12 mouse cellular contexts compared by ENCODE assay signal in the genomic region with DNA sequence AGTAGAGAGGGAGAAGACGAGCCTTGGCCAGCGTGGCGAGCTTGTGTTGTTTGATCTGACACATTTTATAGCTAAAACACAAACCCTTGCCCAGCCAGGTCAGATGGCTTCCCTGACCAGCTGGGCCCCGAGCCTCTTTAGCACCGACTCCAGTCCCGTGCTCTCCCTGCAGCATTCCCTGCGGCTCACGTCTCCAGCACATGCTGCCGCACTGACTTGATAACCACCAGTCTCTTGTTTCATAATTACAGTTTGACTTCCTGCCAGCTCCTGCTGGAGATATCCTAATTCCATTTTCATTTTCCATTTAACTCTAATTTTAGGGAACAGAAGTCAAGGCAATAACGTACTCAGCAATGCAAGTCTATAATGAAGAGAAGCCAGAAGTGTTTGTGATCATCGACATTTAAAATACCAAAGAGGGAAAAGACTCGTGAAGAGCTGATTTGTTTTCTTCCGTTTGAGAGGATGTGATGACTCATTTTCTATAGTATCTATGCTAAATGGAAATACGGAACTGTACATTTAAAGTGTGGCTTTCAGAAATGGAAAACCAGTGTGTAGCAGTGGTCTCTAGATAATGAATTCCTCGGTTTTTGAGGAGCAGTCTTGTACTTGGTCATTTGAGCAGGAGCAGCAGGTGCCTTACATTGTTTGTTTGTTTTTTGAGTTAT. TPM values are rescaled to one million over a fixed set of nuclear protein-coding genes. Genes with fewer than 3 reads are reported as not detected.
DNase-seq lines count a peak whose midpoint lies in the region; ATAC-seq lines count a peak whose summit lies in the region.
"Had no signal": no experiment of that assay in that cellular context is flagged by ENCODE, and none has a peak within 500 bp of the region (broad histone marks: within the 10 kb centered on the region; RNA-seq: fewer than 3 reads in every experiment).

No protein-coding gene starts in this region.

- H3K27me3 ChIP-seq in embryonic facial prominence, embryonic 14.5 days (replicated peaks; ENCODE audit: control insufficient read depth, insufficient read depth, low read length): no peaks in the 10 kb centered on the region
- H3K27me3 ChIP-seq in embryonic facial prominence, embryonic 10.5 days (replicated peaks; ENCODE audit: low read depth, poor library complexity, severe bottlenecking): no peaks in the 10 kb centered on the region

- DNase-seq in embryonic facial prominence, embryonic 14.5 days (ENCODE audit: low spot score): peak; percentile 38
- no peak for DNase-seq in embryonic facial prominence, embryonic 10.5 days (ENCODE audit: low spot score)
- DNase-seq in lung, postnatal 36 days: peak; percentile 30
- no peak for DNase-seq in lung, postnatal 10 days
- peak; percentile 34 to 46 for DNase-seq in layer of hippocampus, postnatal 36 days
- DNase-seq in retina, postnatal 1 day: no peak
- no peak for DNase-seq in B cell, adult 2 months
- DNase-seq in cerebellum, adult 9-10 months: no peak
- DNase-seq: cerebellum, adult 8-10 months; midbrain, embryonic 14.5 days had no signal

- no peak overlapping the region for H3K27ac ChIP-seq in embryonic facial prominence, embryonic 14.5 days (replicated peaks; ENCODE audit: low read depth, low read length)
- H3K27ac ChIP-seq in embryonic facial prominence, embryonic 10.5 days (replicated peaks): no peak overlapping the region
- H3K27ac ChIP-seq: liver, embryonic 14.5 days had no signal

- 75% methylated on average over 15 of the region's 15 CpGs for WGBS in embryonic facial prominence, embryonic 14.5 days
- whole genome bisulfite sequencing in embryonic facial prominence, embryonic 10.5 days: 93% methylated on average over 15 of the region's 15 CpGs

- no peak for ATAC-seq in embryonic facial prominence, embryonic 14.5 days (ENCODE audit: low read depth)
- ATAC-seq: inflammation-experienced regulatory T-cells, adult 6 months had no signal

- H3K9me3 ChIP-seq in embryonic facial prominence, embryonic 14.5 days (ENCODE audit: control insufficient read depth, low read length): no peaks in the 10 kb centered on the region
- no peaks in the 10 kb centered on the region for H3K9me3 ChIP-seq in embryonic facial prominence, embryonic 10.5 days

- no peak overlapping the region for H3K4me3 ChIP-seq in embryonic facial prominence, embryonic 14.5 days (ENCODE audit: low read depth, low read length)
- no peak overlapping the region for H3K4me3 ChIP-seq in embryonic facial prominence, embryonic 10.5 days

- no peak overlapping the region for H3K4me2 ChIP-seq in embryonic facial prominence, embryonic 14.5 days (ENCODE audit: low read depth, low read length)

- H3K4me1 ChIP-seq in embryonic facial prominence, embryonic 14.5 days (ENCODE audit: control insufficient read depth, insufficient read depth, low read length): no peaks in the 10 kb centered on the region
- no peaks in the 10 kb centered on the region for H3K4me1 ChIP-seq in embryonic facial prominence, embryonic 10.5 days

- no peak overlapping the region for H3K9ac ChIP-seq in embryonic facial prominence, embryonic 14.5 days (ENCODE audit: low read depth, low read length)
- H3K9ac ChIP-seq: liver, embryonic 14.5 days had no signal

- H3K36me3 ChIP-seq in embryonic facial prominence, embryonic 14.5 days (ENCODE audit: control insufficient read depth, insufficient read depth, low read length): peaks cover 34% of the 10 kb centered on the region
- H3K36me3 ChIP-seq in embryonic facial prominence, embryonic 10.5 days (replicated peaks): peaks cover 62% of the 10 kb centered on the region

RNA-seq across cellular contexts. Expression of a gene that starts 11.1 kb away (rescaled TPM):
- 37.1 and 45.0 TPM in 2 replicates for polyA plus RNA-seq in embryonic facial prominence, embryonic 14.5 days (2014; fragmentation: Nextera tagmentation; extraction: Ambion mirVana)
- polyA plus RNA-seq in embryonic facial prominence, embryonic 10.5 days (2016; fragmentation: Nextera tagmentation; extraction: Ambion mirVana): 49.0 and 49.3 TPM in 2 replicates
- total RNA-seq in layer of hippocampus, postnatal 36 days (2021): 10 to 100 TPM; 29.4 to 35.8 TPM

RNA-seq across cellular contexts. Expression of a gene that starts 11.4 kb away (rescaled TPM):
- polyA plus RNA-seq in embryonic facial prominence, embryonic 14.5 days (2014; fragmentation: Nextera tagmentation; extraction: Ambion mirVana): 304 and 320 TPM in 2 replicates
- polyA plus RNA-seq in embryonic facial prominence, embryonic 10.5 days (2016; fragmentation: Nextera tagmentation; extraction: Ambion mirVana): 546 and 560 TPM in 2 replicates
- total RNA-seq in layer of hippocampus, postnatal 36 days (2021): 100 to 1,000 TPM; 123 to 129 TPM

RNA-seq across cellular contexts. Expression of a gene that starts 31.3 kb away (rescaled TPM):
- polyA plus RNA-seq in embryonic facial prominence, embryonic 14.5 days (2014; fragmentation: Nextera tagmentation; extraction: Ambion mirVana): 4.6 and 4.9 TPM in 2 replicates
- polyA plus RNA-seq in embryonic facial prominence, embryonic 10.5 days (2016; fragmentation: Nextera tagmentation; extraction: Ambion mirVana): 6.0 and 6.6 TPM in 2 replicates
- 1 to 10 TPM; 3.0 to 4.1 TPM for total RNA-seq in layer of hippocampus, postnatal 36 days (2021)

RNA-seq across cellular contexts. Expression of a gene that starts 59.2 kb away (rescaled TPM):
- 7.9 and 11.7 TPM in 2 replicates for polyA plus RNA-seq in embryonic facial prominence, embryonic 14.5 days (2014; fragmentation: Nextera tagmentation; extraction: Ambion mirVana)
- polyA plus RNA-seq in embryonic facial prominence, embryonic 10.5 days (2016; fragmentation: Nextera tagmentation; extraction: Ambion mirVana): 0.48 and 0.71 TPM in 2 replicates
- 1 to 10 TPM in 1 of 2 experiments, under 1 TPM in 1; 0.56 to 1.1 TPM for total RNA-seq in layer of hippocampus, postnatal 36 days (2021)

Comparison
In these comparisons a context has a peak if more than half of its experiments do, and no peak if none do; other contexts are left out.
1. DNase-seq: peak in embryonic facial prominence, embryonic 14.5 days (single experiment), lung, postnatal 36 days (single experiment) and layer of hippocampus, postnatal 36 days (2 of 2); none in embryonic facial prominence, embryonic 10.5 days (single experiment), lung, postnatal 10 days (single experiment), retina, postnatal 1 day (single experiment), B cell, adult 2 months (0 of 2) and cerebellum, adult 9-10 months (single experiment).